Mouse (Mus musculus): ENCODE data around the gene Dpp10.

The Dpp10 gene

DNA sequence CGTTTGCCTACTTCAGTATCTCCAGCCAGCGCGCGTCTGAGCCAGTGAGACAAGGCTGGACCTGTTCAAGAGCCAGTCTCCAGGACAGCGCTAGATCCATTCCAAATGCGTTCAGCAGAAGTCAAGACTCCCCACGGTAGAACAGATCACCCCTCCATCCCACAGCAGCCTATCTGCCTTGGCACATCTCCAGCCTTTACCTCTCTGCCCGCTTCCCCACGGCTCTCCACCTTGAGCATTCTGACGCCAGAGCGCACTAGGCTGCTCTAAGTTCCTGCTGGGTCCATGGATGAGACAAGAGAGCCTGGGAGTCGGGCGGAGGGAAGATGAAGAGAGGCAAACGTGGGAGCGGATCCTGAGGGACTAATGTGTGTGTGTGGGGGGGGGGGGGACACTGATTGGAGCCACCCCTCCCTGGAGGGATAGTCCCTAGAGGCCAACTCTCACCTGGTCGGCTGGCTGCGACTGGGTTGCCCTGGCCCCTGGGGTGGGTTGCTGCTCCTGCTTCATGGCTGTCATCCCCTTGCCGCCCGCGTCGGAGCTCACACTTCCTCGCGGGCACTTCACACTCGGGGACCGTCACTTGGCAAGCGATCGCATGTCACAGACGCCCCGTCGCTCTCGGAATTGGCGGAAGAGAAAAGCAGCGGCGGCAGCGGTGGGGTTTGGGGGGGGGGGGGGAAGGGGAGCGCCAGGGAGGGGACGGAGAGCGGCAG lies at the start of gene Dpp10:
Gene Dpp10, minus strand, starts transcription at position 635 of the 716 bp plus-strand sequence.
- DNase-seq (ENCODE audit: low read depth, low spot score), result no peak

DNA sequence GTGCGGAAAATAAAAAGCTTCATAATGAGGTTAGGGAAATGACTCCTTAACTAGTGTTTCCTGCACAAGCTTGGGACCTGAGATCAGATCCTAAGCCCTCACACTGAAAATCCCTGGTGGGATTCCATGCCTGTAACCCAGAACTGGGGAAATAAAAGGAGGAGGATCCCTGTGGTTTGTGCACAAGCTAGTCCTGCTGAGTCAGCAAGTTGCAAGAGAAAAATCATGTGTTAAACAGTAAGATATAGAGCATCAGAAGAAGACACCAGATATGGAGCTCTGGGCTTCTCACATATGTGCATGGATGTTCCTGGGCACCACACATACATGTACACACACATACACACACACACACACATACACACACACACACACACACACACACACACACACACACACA lies 3.2 kb upstream of the Dpp10 start:
- DNase-seq (ENCODE audit: low read depth, low spot score), result no peak

DNA sequence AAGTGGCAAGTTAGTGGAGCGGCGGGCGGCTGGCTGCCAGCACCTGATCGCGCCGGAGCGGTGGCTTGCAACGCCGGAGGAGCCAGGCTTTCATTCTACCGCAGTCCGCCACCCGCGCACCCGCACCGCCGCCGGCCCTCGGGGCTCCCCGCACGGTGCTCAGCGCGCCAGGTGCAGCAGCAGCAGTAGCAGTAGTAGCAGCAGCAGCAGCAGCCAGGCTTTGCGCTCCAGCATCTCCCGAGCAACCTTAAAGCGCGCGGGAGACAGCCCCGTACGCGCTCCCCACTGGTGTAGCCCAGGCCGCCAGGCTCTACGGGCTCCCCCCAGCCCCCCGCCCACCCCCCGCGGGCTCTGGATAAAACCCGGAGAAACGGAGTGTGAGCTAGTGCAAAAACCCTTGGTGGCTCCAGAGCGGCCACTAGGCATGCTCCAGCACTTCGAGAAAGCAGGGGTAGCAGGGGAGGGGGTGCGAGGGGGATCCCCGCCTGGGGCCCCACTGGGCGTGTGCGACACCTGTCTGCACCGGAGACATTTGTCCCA lies 472 bp upstream of the Dpp10 start:
- DNase-seq (ENCODE audit: low read depth, low spot score), result no peak

DNA sequence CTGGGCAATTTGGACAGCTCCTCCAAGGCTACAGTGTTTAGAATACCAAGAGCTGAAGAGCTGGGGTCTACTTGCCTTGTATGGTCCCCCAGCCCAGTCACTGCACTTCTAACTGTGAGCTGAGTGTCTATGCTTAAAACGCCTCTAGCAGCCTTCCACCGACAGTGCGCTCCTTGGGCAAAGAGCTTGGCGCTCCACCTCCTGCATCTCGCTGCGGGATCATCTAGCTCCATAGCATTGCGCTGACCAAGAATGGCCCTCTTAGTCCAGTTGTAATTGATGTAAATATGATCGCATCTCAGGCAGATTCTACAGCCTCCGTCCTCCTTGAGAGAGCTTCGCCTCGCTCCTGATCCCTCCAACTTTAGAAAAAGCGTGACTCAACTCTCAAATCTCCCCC lies 1.2 kb downstream of the Dpp10 start:
- no peak for DNase-seq (ENCODE audit: low read depth, low spot score)

DNA sequence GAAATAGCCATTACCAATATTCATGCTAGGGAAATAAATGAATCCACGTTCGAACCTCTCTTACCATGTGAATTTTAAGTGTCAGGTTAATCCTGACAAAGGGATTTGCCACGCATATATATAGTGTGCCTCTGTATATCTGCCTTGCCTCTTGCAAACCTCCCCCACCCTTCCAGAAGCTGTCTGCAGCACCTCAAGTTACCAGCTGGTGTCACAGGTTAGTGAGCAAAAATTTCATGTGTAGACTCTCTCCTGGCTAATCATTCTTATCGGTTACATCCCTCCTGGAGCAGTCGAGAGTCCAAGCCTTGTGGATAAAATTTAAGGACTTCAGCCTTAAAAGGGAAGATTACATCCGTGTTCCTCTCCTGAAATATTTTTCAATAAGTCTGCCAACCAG lies 1.9 kb downstream of the Dpp10 start:
- DNase-seq (ENCODE audit: low read depth, low spot score), result no peak

DNA sequence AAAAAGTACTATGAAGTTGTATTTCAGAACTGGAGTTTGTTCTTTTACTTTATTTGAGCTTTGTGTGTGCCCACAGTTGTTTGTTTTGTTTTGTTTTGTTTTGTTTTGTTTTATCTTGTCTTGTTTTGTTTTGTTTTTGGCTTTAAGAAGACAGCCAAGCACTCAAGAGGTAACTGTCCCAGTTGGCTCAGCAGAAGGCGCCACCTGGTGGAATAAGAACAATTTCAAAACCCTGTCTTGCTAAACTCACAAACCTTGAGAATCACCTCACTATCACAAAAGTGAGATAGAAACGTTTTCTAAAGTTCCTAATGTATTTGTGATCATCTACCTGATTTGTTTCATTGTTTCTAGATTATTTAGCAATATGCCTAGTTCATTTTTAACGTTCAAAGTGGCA lies 3.8 kb downstream of the Dpp10 start:
- DNase-seq (ENCODE audit: low read depth, low spot score), result no peak

DNA sequence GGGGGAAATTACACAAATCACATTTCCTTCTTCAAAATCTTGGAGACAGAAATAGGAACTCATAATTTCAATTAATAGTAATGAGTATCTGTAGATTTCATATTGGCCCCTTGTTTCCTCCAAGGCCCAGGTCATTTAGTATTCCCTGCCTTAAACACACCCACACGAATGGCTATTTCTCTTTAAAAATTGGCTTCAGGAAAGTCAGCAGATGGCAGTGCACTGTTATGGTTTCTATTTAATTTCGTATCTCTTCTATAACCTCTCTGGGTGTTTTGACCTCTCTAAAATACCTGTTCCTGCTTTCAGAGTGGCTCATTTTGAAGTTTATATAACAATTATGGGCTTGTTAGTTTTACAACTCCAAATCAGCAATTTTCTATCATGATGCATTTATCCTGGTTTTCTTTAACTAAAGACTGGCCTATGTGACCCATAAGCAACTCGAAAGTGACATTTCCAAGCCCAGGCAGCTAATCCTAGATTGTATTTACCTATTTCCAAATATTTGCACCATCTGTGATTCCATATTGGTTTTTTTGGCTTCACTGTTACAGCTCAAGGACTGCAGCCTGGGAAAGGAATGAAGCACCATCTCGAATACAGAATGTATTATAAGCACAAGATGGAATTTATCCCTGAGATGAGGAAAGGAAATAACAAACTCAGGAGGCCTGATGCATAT lies 9.9 kb downstream of the Dpp10 start:
- no peak for DNase-seq (ENCODE audit: low read depth, low spot score)

DNA sequence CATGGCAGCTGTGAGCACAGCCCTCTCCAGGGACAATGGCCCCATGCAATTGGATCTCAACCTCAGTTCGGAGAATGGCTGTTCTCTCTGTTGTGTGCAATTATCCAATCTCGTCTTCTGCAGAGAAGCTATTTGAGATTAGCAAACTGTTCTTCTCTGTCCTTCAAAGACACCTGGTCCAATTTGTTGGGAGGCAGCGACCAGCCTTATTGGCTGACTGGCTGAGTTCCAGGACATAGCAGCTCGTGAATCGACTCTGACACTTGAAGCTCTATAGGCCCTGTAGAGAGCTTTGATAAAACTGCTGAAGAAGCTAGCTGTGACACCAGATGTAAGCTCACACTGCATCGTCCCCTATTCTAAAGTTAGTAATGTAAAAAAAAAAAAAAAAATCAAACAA lies 12.7 kb downstream of the Dpp10 start:
- no peak for DNase-seq (ENCODE audit: low read depth, low spot score)

DNA sequence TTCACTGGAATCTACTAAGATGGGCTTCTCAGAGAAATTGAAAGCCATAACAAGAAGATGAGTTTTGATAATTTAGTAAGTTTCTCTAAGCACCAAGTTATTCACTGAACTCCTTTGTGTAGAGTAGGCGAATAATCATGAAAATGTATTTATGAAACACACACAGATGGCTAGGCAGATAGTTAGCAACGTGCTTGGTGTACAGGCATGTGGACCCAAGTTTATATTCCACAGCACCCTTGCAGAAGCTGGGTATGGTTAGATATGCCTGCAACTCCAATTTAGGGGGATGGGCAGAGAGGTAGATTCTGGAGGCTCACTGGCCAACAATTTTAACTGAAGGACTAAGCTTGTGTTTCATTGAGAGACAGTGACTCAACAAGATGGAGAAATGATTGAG lies 13.4 kb downstream of the Dpp10 start:
- no peak for DNase-seq (ENCODE audit: low read depth, low spot score)

DNA sequence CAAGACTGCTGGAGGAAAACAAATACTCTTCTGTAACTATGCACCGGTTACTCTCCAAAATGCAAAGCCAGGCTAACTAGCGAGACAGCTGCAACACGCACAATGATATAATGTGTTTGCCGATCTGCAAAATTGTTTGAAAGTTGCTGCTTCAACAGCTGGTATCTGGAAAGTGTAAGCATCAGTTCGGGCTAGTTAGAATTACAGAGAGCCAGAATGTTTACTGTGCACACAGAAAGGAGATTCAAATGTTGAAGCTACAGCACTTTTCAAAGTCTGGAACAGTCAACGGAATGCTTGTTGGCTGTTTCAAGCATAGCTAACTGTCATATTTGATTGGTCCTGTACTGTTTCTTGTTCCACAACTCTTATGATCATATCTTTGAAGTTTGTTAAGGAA lies 42.6 kb downstream of the Dpp10 start:
- no peak for DNase-seq (ENCODE audit: low read depth, low spot score)

DNA sequence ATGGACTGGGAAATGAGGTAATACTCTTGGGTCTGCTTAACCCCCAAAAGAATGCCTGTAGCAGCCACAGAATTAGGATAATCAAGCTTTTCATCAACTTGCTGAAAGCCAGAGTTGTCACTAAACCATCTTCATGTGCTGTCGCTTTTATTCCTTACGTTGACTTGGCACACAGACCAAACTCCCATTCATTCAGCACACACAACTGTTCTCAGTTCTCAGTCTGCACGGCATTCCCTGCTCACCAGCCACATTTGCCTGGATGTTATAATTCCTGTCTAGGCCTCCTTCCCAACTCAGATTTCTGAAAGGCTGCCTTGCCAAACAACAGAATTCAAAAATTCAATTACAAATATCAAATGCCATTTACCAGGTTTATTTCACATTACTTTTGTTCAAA lies 49.6 kb downstream of the Dpp10 start:
- no peak for DNase-seq (ENCODE audit: low read depth, low spot score)

DNA sequence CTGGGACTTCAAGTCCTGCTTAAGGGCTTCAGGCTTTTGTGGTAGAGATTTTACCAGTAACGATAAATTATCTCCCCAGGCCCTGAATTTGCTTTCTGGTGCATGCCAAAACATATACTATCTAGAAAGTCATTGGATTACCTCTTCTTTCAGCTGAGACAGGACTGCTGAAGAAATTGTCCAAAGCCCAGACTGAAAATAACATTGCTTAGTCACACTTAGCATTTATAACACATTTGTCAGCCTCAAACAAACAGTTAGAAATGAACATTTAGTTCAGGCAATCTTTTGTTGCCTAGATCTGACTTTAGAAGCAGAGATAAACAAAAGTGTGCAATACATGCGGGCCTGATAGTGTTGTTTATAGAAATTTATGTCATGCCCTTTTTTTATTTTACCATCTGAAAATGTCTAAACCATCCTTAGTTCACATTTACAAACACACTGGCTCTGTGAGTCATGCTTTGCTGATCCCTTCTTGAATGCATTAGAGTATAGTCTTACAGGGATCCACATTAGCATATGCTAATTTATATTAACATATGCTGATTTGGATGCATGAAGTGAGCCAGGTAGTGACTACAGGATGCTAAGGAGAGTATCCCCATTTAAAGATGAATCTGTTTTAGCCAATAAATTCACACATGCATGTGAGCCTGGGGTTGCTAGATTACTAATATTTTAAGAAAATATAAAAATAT lies 59.9 kb downstream of the Dpp10 start:
- DNase-seq (ENCODE audit: low read depth, low spot score), result no peak

DNA sequence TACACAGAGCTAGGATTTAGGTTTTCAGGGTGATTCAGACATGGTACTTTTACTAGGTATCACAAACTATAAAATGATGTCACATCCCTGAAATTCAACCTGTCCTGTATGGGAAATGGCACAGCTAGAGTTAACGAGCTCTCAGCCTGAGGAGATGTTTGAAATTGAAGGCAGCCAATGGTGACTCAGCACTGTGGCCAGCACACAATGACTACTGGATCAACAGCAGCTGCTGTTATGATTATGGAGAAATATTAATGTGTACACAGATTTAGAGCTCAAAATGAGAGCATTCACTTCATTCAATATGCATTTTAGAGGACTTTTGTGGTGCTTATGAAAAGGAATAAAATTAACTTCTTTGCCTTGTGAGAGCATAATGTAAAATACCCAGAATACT lies 66.8 kb downstream of the Dpp10 start:
- DNase-seq (ENCODE audit: low read depth, low spot score), result no peak

DNA sequence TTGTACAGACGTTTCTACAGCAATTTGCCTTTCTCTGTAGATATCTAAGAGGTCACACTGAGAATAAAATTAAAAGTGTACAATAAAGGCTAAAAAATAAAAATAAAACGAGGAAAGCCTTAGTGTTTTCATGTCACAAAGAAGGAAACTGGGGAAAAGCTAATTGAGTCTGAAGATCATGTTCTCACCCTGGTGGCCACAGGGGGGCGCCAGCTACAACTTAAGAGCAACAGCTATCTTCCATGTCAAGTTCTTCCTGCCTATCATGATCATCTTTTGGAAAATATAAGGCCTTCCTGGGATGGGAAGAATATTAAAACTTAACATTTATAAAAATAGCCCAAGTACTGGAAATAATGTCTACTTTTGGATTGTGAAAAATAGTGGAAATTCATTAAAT lies 70.7 kb downstream of the Dpp10 start:
- peak; percentile 5 for DNase-seq (ENCODE audit: low read depth, low spot score)

DNA sequence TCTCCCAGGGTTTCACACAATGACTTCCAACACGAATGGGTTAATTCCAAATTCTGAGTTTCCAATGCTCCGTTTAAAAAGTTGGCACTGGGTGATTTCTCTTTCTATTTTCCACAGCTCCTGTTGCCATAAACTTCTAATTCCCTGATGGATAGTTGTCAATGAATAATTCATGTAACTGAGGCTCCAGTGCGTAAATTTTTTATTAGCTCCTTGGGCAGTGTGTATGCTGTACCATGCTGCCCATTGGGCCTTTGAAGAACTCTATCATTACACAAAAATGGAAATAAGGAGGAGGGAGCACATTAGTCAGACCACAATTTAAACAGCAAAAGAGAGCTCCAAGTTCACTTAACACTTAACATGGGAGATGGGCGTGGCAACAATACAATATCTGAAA lies 99.2 kb downstream of the Dpp10 start:
- DNase-seq (ENCODE audit: low read depth, low spot score), result no peak

DNA sequence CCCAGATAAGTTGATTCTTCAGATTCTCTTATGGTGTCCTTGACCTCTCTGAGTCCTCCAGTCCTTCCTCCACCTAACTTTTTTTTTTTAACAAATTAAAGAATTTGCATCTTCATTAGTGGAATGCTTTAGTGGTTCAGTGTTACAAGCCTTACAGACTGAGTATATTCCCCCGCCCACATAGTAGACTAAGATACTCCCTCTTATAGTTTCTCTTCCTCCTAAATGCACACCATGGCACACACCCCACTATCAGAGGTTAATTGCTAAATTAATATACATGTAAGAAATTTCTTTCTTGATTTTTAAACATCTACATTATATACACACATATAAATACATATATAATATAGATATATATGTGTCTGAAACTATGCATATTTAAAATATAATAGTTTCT lies 104.5 kb downstream of the Dpp10 start:
- DNase-seq (ENCODE audit: low read depth, low spot score), result no peak

DNA sequence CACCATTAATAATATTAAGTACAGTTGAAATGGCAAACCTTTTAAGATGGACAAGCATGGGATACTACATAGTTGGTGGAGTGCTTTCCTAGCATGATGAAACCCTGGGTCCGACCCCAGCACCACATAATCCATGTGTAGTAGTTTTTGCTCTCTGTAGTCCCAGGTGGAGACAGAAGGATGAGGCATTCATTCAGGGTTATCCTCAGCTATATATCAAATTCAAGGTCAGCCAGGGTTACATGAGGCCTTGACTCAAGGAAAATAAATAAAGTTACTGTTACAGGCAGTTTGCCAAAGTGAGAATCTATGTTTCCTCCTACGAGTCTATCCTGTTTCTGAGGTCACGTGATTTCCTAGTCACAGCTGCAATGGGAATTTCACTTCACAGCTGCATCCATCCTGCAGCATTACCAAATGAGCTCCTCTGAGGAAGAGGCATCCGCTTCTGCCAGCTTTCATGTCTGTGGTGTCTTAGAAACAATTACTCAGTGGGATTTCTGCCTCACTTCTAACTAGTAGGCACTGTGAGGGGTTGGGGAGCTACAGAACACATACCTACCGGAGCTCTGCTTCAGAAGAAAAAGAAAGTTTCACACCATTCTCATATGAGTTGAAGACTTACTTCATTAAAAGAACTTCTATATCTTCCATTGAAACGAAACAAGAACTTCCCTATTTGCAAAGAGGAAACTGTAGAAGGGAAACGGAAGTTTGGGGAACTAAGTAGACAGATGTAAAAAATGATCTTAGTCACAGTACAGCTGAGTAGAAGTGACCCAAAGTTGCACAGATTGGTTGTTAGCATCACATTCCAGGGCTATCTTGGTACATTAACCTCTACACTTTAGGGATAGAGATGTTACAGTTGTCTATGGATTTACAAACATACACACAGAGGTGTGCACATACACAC lies 111.3 kb downstream of the Dpp10 start:
- no peak for DNase-seq (ENCODE audit: low read depth, low spot score)

DNA sequence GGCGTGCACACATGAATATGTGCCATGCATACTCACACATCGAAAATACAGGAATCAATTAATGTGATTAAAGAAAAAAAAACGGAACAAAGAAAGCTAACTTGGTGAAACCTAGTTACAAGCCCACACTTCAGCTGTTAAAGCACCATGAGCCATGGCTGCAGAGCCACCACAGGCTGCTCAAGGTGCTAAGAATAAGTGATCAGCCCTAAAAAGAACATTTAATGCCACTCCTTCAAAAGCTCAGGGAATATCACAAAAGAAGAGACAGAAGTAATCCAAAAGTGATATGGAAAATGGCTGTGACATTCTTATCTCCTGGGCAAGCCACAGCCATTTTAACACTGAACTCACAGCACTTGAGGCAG lies 117.4 kb downstream of the Dpp10 start:
- no peak for DNase-seq (ENCODE audit: low read depth, low spot score)

DNA sequence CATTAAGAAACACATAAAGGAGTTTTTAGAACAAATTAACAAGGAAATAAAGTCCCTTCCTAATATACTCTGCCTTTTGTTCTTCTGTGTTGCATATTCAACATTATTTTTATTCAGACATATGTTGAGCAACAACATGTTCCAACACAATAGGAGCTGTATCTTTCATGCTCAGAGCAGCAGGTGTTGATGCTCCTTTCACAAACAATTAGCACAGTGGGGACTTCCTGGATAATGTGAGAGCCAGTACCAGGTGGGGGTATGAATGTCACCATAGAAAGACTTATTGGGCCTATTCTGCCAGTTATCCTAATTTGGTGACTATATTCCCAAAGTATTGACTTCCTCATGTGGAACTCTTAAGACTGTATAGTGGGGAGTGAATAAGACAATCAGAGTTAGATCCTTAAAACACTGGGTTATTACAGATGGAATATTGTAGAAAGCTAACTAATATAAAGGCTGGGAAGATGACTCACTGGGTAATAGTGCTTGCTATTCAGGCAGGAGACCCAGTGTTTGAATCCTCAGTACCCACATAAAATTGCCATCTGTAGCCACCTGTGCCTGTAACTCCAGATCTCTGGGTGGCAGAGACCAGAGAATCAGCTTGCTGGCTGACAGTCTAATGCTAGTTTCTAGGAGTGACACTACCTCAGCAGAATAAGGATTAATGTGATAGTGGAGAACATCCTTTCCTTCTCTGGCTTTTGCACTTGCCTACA lies 117.9 kb downstream of the Dpp10 start:
- DNase-seq (ENCODE audit: low read depth, low spot score), result no peak

DNA sequence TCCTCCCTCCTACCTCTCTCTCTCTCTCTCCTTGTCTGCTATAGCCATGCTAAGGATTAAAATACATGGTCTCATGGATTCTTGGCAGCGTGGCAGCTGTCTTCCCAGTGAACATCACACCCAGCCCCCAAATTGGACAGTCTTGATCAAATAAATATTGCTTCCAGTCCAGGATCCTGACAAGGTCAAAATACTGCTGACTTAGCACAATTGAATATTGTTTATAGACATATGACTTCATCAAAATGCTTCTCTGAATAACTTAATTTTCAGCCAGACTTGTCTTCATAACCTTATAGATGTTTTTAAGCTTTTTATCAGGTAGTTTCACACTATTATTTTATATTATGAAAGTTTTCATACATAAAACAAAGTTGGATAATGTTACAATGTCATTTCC lies 120.5 kb downstream of the Dpp10 start:
- no peak for DNase-seq (ENCODE audit: low read depth, low spot score)

DNA sequence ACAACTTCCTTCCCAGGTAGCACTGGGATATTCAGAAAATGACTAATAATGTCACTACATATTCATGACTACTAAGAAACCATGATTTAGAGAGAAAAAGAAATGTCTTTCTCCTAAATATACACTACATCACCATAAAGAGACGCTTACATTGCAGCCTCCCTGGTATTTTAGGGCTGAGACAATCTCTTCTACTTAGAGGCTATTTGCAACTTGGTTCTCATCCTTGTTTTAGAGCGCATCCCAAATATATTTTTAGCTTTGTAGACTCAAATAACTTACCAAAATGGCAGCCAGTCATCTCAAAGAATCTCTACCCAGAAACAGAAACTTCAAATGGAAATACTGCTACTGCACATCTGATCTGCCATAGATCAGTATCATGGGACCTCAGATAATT lies 121.5 kb downstream of the Dpp10 start:
- no peak for DNase-seq (ENCODE audit: low read depth, low spot score)

Data from WW6 (cell line).